Mouse (Mus musculus) myocyte (in vitro differentiated cells): ENCODE results near the gene Flt1.

Experiments
- CEBPB ChIP-seq: IDR thresholded peaks from 2 replicates; pipeline ENCODE4 v1.6.1; 2011; ENCODE audit warnings: mild to moderate bottlenecking, moderate library complexity; ENCODE audit not compliant: poor library complexity, insufficient read depth, severe bottlenecking
- E2F4 ChIP-seq: IDR thresholded peaks from one replicate; pipeline ENCODE4 v1.6.1; 2011; ENCODE audit warnings: mild to moderate bottlenecking, control low read depth, moderate library complexity; ENCODE audit not compliant: insufficient read depth
- MAX ChIP-seq: IDR thresholded peaks from one replicate; pipeline ENCODE4 v1.6.1; 2011; ENCODE audit warnings: low read depth, mild to moderate bottlenecking, control low read depth
- MYOD1 ChIP-seq, 3 experiments: IDR thresholded peaks; one replicate each; pipeline ENCODE4 v1.6.1; 2011; ENCODE audit warnings: control low read depth in 2 of 3, low read depth in 2 of 3, mild to moderate bottlenecking in 2 of 3, moderate library complexity in 1 of 3; ENCODE audit not compliant: insufficient read length in 2 of 3, control insufficient read depth in 1 of 3
- MYOG ChIP-seq, 3 experiments: IDR thresholded peaks; one replicate each; pipeline ENCODE4 v1.6.1; 2011; ENCODE audit warnings: control low read depth in 2 of 3, low read depth in 2 of 3, mild to moderate bottlenecking in 2 of 3; ENCODE audit not compliant: insufficient read length in 2 of 3, control insufficient read depth in 1 of 3, insufficient read depth in 1 of 3
- POLR2A ChIP-seq: IDR thresholded peaks from one replicate; pipeline ENCODE4 v1.6.1; 2011; ENCODE audit warnings: low read depth, mild to moderate bottlenecking, control low read depth, moderate library complexity; ENCODE audit not compliant: insufficient read length
- POLR2AphosphoS2 ChIP-seq: IDR thresholded peaks from one replicate; pipeline ENCODE4 v1.6.1; 2011; ENCODE audit warnings: low read depth, control low read depth; ENCODE audit not compliant: insufficient read length
- REST ChIP-seq: IDR thresholded peaks from one replicate; pipeline ENCODE4 v1.6.1; 2011; ENCODE audit warnings: mild to moderate bottlenecking, control low read depth, moderate library complexity; ENCODE audit not compliant: insufficient read depth, insufficient read length
- SRF ChIP-seq: IDR thresholded peaks from one replicate; pipeline ENCODE4 v1.6.1; 2011; ENCODE audit warnings: low read depth; ENCODE audit not compliant: control insufficient read depth, insufficient read length
- TCF12 ChIP-seq: IDR thresholded peaks from one replicate; pipeline ENCODE4 v1.6.1; 2011; ENCODE audit warnings: mild to moderate bottlenecking, control low read depth; ENCODE audit not compliant: poor library complexity, insufficient read depth, severe bottlenecking
- TCF3 ChIP-seq: IDR thresholded peaks from one replicate; pipeline ENCODE4 v1.6.1; 2011; ENCODE audit warnings: low read depth, control low read depth; ENCODE audit not compliant: insufficient read length
- USF1 ChIP-seq: IDR thresholded peaks from one replicate; pipeline ENCODE4 v1.6.1; 2011; ENCODE audit warnings: low read depth, mild to moderate bottlenecking, control low read depth, moderate library complexity

DNA sequence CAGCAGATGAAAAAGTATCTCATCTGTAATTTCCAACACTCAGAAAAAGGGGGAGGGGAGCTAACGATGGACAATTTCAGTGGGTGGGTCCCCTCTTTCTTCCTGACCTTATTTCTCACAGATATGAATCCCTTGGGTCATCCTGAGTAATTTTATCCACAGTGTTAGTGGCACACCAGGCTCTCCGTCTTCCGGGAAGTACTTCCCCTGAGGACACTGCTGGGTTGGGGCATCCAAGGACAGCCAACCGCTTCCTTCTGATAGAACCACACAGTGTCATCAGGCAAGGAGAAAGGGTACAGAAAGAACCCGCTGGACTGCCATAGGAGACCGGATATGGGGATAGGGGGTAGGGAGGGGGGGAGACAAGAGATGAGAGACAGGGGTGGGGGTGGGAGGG lies 111.2 kb downstream of the Flt1 start:
- no peak for TF ChIP-seq TCF12
- no peak for TF ChIP-seq POLR2A
- no peak for TF ChIP-seq MYOG (IDR thresholded peaks at IDR 0.05; ENCODE audit: control insufficient read depth in 1 of 3, insufficient read depth in 1 of 3, insufficient read length in 2 of 3, low read depth in 2 of 3)
- no peak for TF ChIP-seq SRF
- TF ChIP-seq MYOD1 (IDR thresholded peaks at IDR 0.05; ENCODE audit: control insufficient read depth in 1 of 3, insufficient read length in 2 of 3, low read depth in 2 of 3) = no peak
- no peak for TF ChIP-seq E2F4
- no peak for TF ChIP-seq MAX
- no peak for TF ChIP-seq POLR2AphosphoS2
- TF ChIP-seq USF1 = no peak
- no peak for TF ChIP-seq REST
- TF ChIP-seq CEBPB = no peak
- no peak for TF ChIP-seq TCF3
